Mouse (Mus musculus): ENCODE data around the gene Galnt2. TPM values are rescaled to one million over a fixed set of nuclear protein-coding genes. Genes with fewer than 3 reads are reported as not detected.

Galnt2 gene
- polyA plus RNA-seq, 1 experiment from 2014 or later, result 84.8 TPM

DNA sequence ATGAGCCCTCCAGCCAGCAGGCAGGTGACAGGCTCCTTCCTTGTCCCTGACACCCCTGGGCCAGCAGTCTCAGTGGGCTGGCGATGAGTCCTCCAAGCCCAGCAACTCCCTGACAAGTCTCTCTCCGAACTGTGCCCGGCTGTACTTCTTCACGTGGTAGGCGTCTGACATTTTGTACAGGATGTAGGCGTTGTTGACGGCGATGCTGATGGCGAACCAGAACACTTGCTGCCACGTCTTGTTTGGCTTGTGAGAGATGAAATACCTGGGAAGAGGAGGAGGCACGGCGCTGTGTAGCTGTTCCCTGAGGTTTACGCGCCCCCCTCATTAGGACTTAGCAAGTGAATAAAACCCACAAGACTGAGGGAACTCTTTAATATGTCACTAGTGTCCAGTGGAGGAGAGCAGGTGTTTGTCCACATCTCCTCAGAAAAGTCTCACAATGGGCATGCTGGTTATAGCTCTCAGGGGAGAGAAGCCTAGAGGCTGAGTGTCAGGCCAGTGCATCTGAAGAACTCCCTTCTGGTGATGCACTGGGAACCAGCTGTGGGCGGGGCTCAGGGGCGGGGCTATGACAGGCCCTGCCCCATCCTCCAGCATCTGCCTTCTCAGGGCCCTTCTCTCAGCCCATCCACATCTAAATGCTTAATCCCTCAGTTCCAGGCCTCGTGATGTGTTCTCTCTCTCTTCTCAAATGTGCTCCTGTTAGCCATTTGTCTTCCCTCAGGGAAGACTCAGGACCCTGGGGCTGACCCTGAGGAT lies 139.4 kb downstream of the Galnt2 start:
- WGBS, result 81% methylated on average over 17 of the region's 17 CpGs

DNA sequence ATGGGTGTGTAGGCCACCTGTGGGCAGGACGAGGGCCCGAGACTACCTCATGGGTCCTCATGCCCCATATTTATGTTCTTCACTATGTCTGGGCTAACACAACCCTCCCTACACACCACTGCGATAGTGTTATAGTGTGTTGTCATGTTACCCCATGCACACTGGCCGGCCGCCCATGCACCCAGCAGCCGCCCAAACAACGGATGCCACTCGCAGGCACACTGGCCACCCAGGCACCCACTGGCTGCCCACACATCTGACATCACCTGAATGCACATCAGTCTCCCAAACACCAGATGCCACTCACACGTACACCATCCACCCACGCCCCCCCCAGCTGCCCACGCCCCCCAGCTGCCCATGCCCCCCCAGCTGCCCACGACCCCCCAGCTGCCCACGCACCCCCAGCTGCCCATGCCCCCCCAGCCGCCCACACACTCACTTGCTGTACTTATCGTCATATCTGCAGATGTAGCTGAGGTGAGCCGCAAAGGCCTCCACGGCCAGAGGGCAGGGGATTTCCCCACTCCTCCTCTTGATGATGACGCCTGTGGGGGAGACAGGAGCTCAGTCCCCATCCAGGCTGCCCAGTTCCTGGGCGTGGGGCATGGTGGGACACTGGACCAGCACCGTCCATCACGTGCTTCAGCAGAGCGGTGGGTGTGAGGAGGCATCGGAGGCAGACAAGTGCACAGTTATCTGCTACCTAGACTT lies 140.4 kb downstream of the Galnt2 start:
- 88% methylated on average over 23 of the region's 23 CpGs for WGBS

More for the DNA sequence above, 139.4 kb downstream of the Galnt2 start:
- Histone ChIP-seq H3K27me3 (no peaks in the 10 kb centered on the region), H3K9me3 (replicated peaks) (no peaks in the 10 kb centered on the region), H3K4me1 (no peaks in the 10 kb centered on the region), H3K36me3 (peaks cover 2% of the 10 kb centered on the region; the same call in 1 of the 2 replicates), H3K4me3 (no peak overlapping the region), H3K27ac (no peak overlapping the region), H3K9ac (no peak overlapping the region), H3K4me2 (replicated peaks) (no peak overlapping the region)
- ATAC-seq (ENCODE audit: low FRiP score), result no peak

GRCm38 (mm10) chr8:124373753-124374152 lies 142.6 kb downstream of the Galnt2 start:
- ATAC-seq (ENCODE audit: low FRiP score), result no peak
- Histone ChIP-seq H3K9me3 (replicated peaks) (no peaks in the 10 kb centered on the region), H3K27ac (no peak overlapping the region), H3K4me2 (replicated peaks) (no peak overlapping the region), H3K4me3 (no peak overlapping the region), H3K36me3 (peaks cover 3% of the 10 kb centered on the region), H3K4me1 (no peaks in the 10 kb centered on the region), H3K27me3 (no peaks in the 10 kb centered on the region), H3K9ac (no peak overlapping the region)
- 91% methylated on average over 5 of the region's 5 CpGs for WGBS

More for the DNA sequence above, 140.4 kb downstream of the Galnt2 start:
- Histone ChIP-seq H3K4me2 (replicated peaks) (no peak overlapping the region), H3K4me1 (no peaks in the 10 kb centered on the region), H3K27ac (no peak overlapping the region), H3K27me3 (no peaks in the 10 kb centered on the region), H3K4me3 (no peak overlapping the region), H3K9me3 (replicated peaks) (no peaks in the 10 kb centered on the region), H3K36me3 (peaks cover 3% of the 10 kb centered on the region), H3K9ac (no peak overlapping the region)
- no peak for ATAC-seq (ENCODE audit: low FRiP score)

DNA sequence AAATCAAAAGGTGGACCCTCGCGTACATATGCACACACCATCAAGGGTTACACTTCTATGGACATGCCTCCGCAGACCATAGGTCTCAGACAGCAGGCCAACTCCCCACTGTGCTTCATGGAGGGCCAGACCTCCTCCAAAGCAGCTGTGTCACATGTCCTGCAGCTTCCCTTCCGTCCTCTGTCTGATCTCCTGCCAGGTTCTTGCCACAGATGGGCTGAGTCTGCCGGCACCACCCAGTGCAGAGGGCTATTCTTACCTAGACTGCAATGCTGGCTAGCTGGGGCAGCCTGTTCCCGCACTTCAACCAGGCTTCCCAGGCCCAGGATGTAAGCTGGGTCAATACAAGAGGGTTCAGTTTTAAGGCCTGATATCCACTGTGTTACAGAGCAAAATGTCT lies 144.0 kb downstream of the Galnt2 start:
- no peak for ATAC-seq (ENCODE audit: low FRiP score)
- 73% methylated on average over 6 of the region's 6 CpGs for WGBS
- no peaks in the 10 kb centered on the region for H3K27me3 ChIP-seq

GRCm38 (mm10) chr8:124375727-124376126 lies 144.5 kb downstream of the Galnt2 start:
- no peak overlapping the region for H3K27ac ChIP-seq
- no peaks in the 10 kb centered on the region for H3K9me3 ChIP-seq (replicated peaks)
- ATAC-seq (ENCODE audit: low FRiP score), result no peak
- H3K9ac ChIP-seq, result no peak overlapping the region
- no peak overlapping the region for H3K4me2 ChIP-seq (replicated peaks)
- 85% methylated on average over 9 of the region's 9 CpGs for WGBS
- H3K4me1 ChIP-seq, result no peaks in the 10 kb centered on the region
- no peaks in the 10 kb centered on the region for H3K27me3 ChIP-seq
- no peak overlapping the region for H3K4me3 ChIP-seq
- peaks cover 3% of the 10 kb centered on the region for H3K36me3 ChIP-seq

More for the DNA sequence above, 144.0 kb downstream of the Galnt2 start:
- Histone ChIP-seq H3K36me3 (peaks cover 3% of the 10 kb centered on the region), H3K27ac (no peak overlapping the region), H3K9ac (no peak overlapping the region), H3K4me1 (no peaks in the 10 kb centered on the region), H3K4me2 (replicated peaks) (no peak overlapping the region), H3K9me3 (replicated peaks) (no peaks in the 10 kb centered on the region), H3K4me3 (no peak overlapping the region)

GRCm38 (mm10) chr8:124376406-124376805 lies 145.2 kb downstream of the Galnt2 start:
- 94% methylated on average over 12 of the region's 12 CpGs for WGBS
- H3K4me2 ChIP-seq (replicated peaks), result no peak overlapping the region
- no peak for ATAC-seq (ENCODE audit: low FRiP score)
- H3K4me3 ChIP-seq, result no peak overlapping the region
- peaks cover 3% of the 10 kb centered on the region for H3K36me3 ChIP-seq
- H3K27me3 ChIP-seq, result no peaks in the 10 kb centered on the region
- no peaks in the 10 kb centered on the region for H3K9me3 ChIP-seq (replicated peaks)
- H3K9ac ChIP-seq, result no peak overlapping the region
- no peak overlapping the region for H3K27ac ChIP-seq
- H3K4me1 ChIP-seq, result no peaks in the 10 kb centered on the region

GRCm38 (mm10) chr8:124379289-124379688 lies 148.1 kb downstream of the Galnt2 start:
- ATAC-seq (ENCODE audit: low FRiP score), result no peak
- Histone ChIP-seq H3K9me3 (replicated peaks) (no peaks in the 10 kb centered on the region), H3K36me3 (peaks cover 3% of the 10 kb centered on the region), H3K9ac (no peak overlapping the region), H3K4me1 (0 out of 2 replicates have a peak, but pooled peaks cover 4% of the 10 kb centered on the region), H3K4me3 (no peak overlapping the region), H3K27ac (no peak overlapping the region), H3K27me3 (no peaks in the 10 kb centered on the region), H3K4me2 (replicated peaks) (no peak overlapping the region)
- WGBS, result 65% methylated on average over 6 of the region's 6 CpGs

DNA sequence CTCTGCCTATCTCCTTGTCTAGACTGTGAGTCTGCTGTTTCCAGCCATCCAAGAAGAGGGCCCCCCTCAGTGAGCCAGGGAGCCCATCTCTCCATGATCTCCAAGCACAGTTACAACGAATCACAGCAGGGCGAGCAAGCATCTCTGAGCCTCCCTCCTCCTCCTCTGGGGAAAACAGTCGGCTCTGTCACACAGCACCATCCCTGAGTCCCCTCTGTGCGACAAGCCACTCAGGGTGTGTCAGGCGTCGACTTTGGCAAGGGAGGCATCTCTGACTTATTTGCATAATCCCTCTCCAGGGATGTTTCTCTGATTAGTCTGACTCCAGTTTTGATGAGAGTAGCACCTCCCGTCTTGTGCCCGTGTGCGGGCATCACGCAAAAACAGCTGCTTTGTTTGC lies 151.0 kb downstream of the Galnt2 start:
- Histone ChIP-seq H3K4me3 (no peak overlapping the region), H3K9me3 (replicated peaks) (no peaks in the 10 kb centered on the region), H3K9ac (no peak overlapping the region), H3K27ac (no peak overlapping the region), H3K36me3 (no peaks in the 10 kb centered on the region), H3K27me3 (no peaks in the 10 kb centered on the region), H3K4me1 (0 out of 2 replicates have a peak, but pooled peaks cover 4% of the 10 kb centered on the region), H3K4me2 (replicated peaks) (no peak overlapping the region)
- WGBS, result 48% methylated on average over 10 of the region's 10 CpGs
- no peak for ATAC-seq (ENCODE audit: low FRiP score)

- Histone ChIP-seq H3K4me3 (no peak overlapping the region), H3K4me1 (0 out of 2 replicates have a peak, but pooled peaks cover 4% of the 10 kb centered on the region), H3K9ac (no peak overlapping the region), H3K27ac (no peak overlapping the region), H3K4me2 (replicated peaks) (no peak overlapping the region), H3K36me3 (no peaks in the 10 kb centered on the region), H3K9me3 (replicated peaks) (no peaks in the 10 kb centered on the region), H3K27me3 (no peaks in the 10 kb centered on the region)
- no peak for ATAC-seq (ENCODE audit: low FRiP score)
- 93% methylated on average over 19 of the region's 19 CpGs for WGBS
Observed at GRCm38 (mm10) chr8:124384336-124384735, 153.1 kb downstream of the Galnt2 start.

GRCm38 (mm10) chr8:124386225-124386899 lies 155.2 kb downstream of the Galnt2 start:
- Histone ChIP-seq H3K27me3 (no peaks in the 10 kb centered on the region), H3K36me3 (no peaks in the 10 kb centered on the region), H3K9ac (no peak overlapping the region), H3K27ac (peak overlapping the region; percentile 19; the same call in 1 of the 2 replicates), H3K4me2 (replicated peaks) (no peak overlapping the region), H3K4me1 (0 out of 2 replicates have a peak, but pooled peaks cover 4% of the 10 kb centered on the region), H3K4me3 (no peak overlapping the region), H3K9me3 (replicated peaks) (no peaks in the 10 kb centered on the region)
- WGBS, result 83% methylated on average over 23 of the region's 23 CpGs
- ATAC-seq (ENCODE audit: low FRiP score), result no peak

- no peaks in the 10 kb centered on the region for H3K9me3 ChIP-seq (replicated peaks)
- no peaks in the 10 kb centered on the region for H3K36me3 ChIP-seq
- H3K4me1 ChIP-seq, result no peaks in the 10 kb centered on the region
- 91% methylated on average over 11 of the region's 11 CpGs for WGBS
- ATAC-seq (ENCODE audit: low FRiP score), result no peak
- no peak overlapping the region for H3K9ac ChIP-seq
- no peak overlapping the region for H3K27ac ChIP-seq
- H3K4me3 ChIP-seq, result no peak overlapping the region
- H3K27me3 ChIP-seq, result no peaks in the 10 kb centered on the region
- no peak overlapping the region for H3K4me2 ChIP-seq (replicated peaks)
Observed at GRCm38 (mm10) chr8:124389495-124389894, 158.3 kb downstream of the Galnt2 start.

GRCm38 (mm10) chr8:124391191-124391590 lies 160.0 kb downstream of the Galnt2 start:
- Histone ChIP-seq H3K27me3 (no peaks in the 10 kb centered on the region), H3K27ac (no peak overlapping the region), H3K36me3 (no peaks in the 10 kb centered on the region), H3K4me1 (no peaks in the 10 kb centered on the region), H3K4me2 (replicated peaks) (no peak overlapping the region), H3K9ac (no peak overlapping the region), H3K4me3 (no peak overlapping the region), H3K9me3 (replicated peaks) (no peaks in the 10 kb centered on the region)
- WGBS, result 89% methylated on average over 7 of the region's 7 CpGs
- no peak for ATAC-seq (ENCODE audit: low FRiP score)
